Comparison of ENCODE assay signal across 8 mouse cellular contexts in the genomic region with DNA sequence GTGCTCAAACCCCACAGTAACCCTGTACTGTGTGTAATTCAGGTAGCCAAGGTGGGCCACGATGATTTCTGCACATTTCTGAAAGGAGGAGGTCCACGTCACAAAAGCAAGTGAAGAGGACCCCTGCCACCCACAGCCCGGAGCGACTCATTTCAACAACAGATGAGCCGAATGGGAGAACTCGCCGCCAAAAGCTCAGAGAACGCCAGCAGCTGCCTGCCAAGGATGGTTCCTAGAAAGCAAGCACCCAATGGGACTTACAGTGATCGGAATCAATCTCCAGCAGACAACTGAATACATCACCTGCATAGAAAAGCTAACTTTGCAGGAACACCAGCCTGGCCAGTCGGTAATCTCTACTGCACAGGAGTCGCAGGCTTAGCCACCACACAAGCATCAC. TPM values are rescaled to one million over a fixed set of nuclear protein-coding genes. Genes with fewer than 3 reads are reported as not detected.
A peak's percentile ranks its signal among the peaks of the same experiment; 100 is the strongest.
DNase-seq lines count a peak whose midpoint lies in the region; TF ChIP-seq lines count a peak whose summit lies in the region.
"Not testable (repeated sequence)": the region's sequence is repeated elsewhere in the genome, so short reads cannot be mapped to it uniquely, and the experiment has no call there.

No protein-coding gene starts in this region.

- not testable (repeated sequence) for TF ChIP-seq CTCF in layer of hippocampus, adult 2 months (conservative IDR thresholded peaks at IDR 0.05)

- peak; percentile 47 for DNase-seq in R1 (ENCODE audit: low read depth, low spot score)
- DNase-seq in cerebellum, postnatal 4 days (ENCODE audit: low spot score in 2 of 2), result peak; percentile 40 to 49
- DNase-seq in gastrocnemius, postnatal 10 days, result peak; percentile 28
- DNase-seq in layer of hippocampus, adult 2 months (ENCODE audit: low spot score in 2 of 2), result peak; percentile 68 to 76
- peak; percentile 60 to 70 for DNase-seq in layer of hippocampus, postnatal 25 days (ENCODE audit: extremely low spot score in 1 of 2, low spot score in 1 of 2)
- DNase-seq in left cerebral cortex, postnatal 36 days (ENCODE audit: low spot score in 2 of 2), result peak; percentile 78 to 81
- peak; percentile 75 to 82 for DNase-seq in right cerebral cortex, adult 2 months (ENCODE audit: low spot score in 2 of 2)
- DNase-seq in testis, postnatal 10 days (ENCODE audit: low spot score), result peak; percentile 51

- intact Hi-C loops in left cerebral cortex, postnatal 36 days (cut with DNase I), result not testable (repeated sequence)

- H3K4me3 ChIP-seq in layer of hippocampus, adult 2 months, result not testable (repeated sequence)

- not testable (repeated sequence) for H3K27ac ChIP-seq in layer of hippocampus, adult 2 months

RNA-seq across cellular contexts. Expression of a gene that starts 22.8 kb away (rescaled TPM):
- total RNA-seq in gastrocnemius, postnatal 10 days (2021), result 10 to 100 TPM; 94.4 to 97.7 TPM
- 10 to 100 TPM; 44.1 to 45.3 TPM for total RNA-seq in layer of hippocampus, adult 2 months (2021)
- total RNA-seq in layer of hippocampus, postnatal 25 days (2021), result 10 to 100 TPM; 51.8 to 54.1 TPM
- 10 to 100 TPM; 45.8 to 49.4 TPM for total RNA-seq in left cerebral cortex, postnatal 36 days (2021)

Comparison
In these comparisons a context has a peak if more than half of its experiments do, and no peak if none do; other contexts are left out.
1. DNase-seq: peak in every context shown above with its lines; median percentile 80 in left cerebral cortex, postnatal 36 days; 78 in right cerebral cortex, adult 2 months; 72 in layer of hippocampus, adult 2 months; 65 in layer of hippocampus, postnatal 25 days; 51 in testis, postnatal 10 days; 47 in R1; 44 in cerebellum, postnatal 4 days; 28 in gastrocnemius, postnatal 10 days.